Mouse (Mus musculus) right cerebral cortex, postnatal 4 days (tissue): ENCODE measurements around the gene Cwh43.

ENCODE experiments used
- DNase-seq: peaks from one replicate; pipeline ENCODE4 v3.0.0-alpha.2; 2022

The Cwh43 gene

GRCm38 (mm10) chr5:73399768-73400526 is 5.9 kb upstream of the Cwh43 start:
- no peak for DNase-seq

- no peak for DNase-seq
These were observed 4.5 kb upstream of the Cwh43 start for GRCm38 (mm10) chr5:73401341-73401740.

DNA sequence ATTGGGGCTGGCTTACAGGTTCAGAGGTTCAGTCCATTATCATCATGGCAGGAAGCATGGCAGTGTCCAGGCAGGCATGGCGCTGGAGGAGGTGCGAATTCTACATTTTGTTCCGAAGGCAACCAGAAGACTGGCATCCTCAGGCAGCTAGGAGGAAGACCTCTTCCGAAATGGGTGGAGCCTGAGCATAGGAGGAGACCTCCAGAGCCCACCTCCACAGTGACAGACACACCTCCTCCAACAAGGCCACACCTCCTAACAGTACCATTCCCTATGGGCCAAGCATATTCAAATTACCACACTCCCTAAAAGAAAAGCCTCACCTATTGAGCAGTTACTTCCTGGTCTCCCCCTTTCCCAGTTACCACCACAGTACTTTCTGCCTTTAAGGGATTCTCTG is 3.0 kb upstream of the Cwh43 start:
- DNase-seq, result no peak

DNA sequence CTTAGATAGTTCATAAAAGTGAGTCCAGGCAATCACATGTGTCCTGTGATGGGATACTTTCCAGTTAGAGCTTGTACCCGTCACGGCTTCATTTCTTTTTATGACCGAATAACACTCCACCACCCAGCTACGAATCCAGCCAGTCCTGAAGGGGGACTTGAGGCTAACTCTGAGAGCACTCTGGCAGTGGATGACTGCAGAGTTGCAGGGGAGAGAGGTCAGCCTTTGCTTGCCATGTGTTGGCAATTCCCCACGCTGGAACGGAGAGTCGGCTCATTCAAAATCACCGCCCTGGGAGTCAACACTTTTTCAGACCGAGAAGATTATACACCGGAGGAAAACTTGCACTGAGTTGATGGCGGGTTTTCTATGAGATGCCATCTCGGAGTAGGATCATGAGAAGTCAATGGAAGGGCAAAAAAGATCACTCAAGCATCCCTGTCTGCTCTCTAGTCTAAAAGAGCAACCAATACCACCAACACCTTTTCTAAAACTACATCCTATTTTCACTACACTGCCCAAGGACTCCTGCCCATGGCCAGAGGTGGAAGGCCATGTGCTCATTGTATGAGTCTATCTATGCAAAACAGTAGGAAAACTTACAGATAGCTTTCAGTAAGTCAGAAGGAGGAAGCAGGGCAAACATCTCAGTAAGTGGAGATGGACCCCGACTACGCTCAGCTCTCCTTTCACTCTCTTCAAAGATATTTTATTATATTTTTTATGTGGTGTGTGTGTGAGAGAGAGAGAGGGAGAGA is 2.4 kb upstream of the Cwh43 start:
- DNase-seq, result no peak

DNA sequence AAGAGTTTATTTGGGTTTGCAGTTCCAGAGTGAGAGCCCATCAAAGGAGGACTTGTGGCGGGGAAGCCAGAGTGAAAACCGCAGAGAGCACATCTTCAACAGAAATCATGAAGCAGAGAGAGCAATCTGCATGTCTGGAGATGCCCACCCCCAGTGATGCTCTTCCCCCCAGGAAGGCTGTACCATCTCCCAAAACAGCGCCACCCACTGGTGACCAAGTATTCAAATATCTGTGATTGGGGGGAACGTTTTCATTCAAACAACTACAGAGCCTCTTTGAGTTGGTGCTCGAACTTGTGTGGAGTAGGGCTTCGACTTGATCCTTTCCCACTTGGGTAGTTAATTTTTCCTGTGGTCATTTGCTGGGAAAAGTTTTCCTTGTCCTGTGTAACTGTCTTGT is 1.1 kb upstream of the Cwh43 start:
- peak; percentile 30 for DNase-seq

GRCm38 (mm10) chr5:73406861-73407260 is 986 bp downstream of the Cwh43 start:
- DNase-seq, result peak; percentile 26

DNA sequence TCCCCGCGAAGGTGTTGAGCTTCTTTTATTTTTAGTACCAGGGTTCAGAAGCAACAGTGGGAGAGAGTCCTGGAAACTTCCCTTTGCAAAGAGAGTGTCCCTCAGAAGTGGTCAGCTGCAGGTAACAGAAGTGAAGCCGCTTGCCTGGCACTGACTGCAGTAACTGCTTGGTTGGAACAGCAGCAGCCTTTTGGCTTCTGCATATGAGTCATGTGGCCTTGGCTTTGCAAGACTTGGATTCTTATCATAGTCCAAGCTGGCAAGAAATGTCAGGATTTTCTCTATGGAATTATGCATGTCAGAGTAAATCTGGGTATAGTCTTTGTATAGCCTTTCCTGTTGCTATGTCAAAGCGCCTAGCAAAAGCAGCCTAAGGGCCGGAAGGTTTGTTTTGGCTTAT is 4.1 kb downstream of the Cwh43 start:
- no peak for DNase-seq

GRCm38 (mm10) chr5:73411771-73412170 is 5.9 kb downstream of the Cwh43 start:
- DNase-seq, result no peak

GRCm38 (mm10) chr5:73414172-73414571 is 8.3 kb downstream of the Cwh43 start:
- no peak for DNase-seq

- DNase-seq, result no peak
These were observed 13.3 kb downstream of the Cwh43 start for GRCm38 (mm10) chr5:73419045-73419695.

- peak; percentile 39 for DNase-seq
These were observed 20.9 kb downstream of the Cwh43 start for GRCm38 (mm10) chr5:73426824-73427223.

GRCm38 (mm10) chr5:73431581-73431980 is 25.7 kb downstream of the Cwh43 start:
- peak; percentile 86 for DNase-seq

DNA sequence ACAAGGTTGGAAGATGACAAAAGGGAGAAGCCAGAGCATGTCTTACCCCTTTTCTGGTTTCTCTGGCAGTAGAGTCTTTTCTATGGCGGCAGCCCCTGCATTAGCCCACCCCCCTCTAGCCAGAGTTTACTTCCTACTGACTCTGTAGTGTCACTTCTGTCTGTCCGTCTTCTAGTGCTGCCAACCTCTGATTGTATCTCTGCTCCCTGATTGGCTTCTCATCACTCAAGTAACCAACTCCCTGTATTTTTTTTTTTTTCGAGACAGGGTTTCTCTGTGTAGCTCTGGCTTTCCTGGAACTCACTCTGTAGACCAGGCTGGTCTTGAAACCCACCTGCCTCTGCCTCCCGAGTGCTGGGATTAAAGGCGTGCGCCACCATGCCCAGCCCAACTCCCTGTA is 26.9 kb downstream of the Cwh43 start:
- DNase-seq, result no peak

DNA sequence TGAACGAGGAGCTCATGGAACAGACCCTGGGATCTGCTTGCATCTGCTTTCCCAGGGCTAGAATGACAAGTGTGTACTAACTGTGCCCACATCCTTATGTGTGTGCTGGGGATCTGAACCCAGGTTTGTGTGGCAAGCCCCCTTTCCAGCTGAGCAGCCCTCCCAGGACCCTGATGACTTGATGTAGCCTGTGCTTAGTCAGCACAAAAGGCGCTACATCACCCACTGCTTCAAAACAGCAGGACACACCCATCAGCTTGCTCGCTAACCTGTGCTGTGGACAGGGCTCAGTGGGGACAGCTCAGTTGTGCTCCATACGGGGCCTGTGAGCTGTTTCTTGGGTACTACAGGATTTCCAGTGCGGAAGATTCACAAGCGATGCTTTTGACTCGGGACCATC is 28.9 kb downstream of the Cwh43 start:
- DNase-seq, result no peak

GRCm38 (mm10) chr5:73442176-73442575 is 36.3 kb downstream of the Cwh43 start:
- no peak for DNase-seq

GRCm38 (mm10) chr5:73450276-73450675 is 44.4 kb downstream of the Cwh43 start:
- DNase-seq, result no peak

DNA sequence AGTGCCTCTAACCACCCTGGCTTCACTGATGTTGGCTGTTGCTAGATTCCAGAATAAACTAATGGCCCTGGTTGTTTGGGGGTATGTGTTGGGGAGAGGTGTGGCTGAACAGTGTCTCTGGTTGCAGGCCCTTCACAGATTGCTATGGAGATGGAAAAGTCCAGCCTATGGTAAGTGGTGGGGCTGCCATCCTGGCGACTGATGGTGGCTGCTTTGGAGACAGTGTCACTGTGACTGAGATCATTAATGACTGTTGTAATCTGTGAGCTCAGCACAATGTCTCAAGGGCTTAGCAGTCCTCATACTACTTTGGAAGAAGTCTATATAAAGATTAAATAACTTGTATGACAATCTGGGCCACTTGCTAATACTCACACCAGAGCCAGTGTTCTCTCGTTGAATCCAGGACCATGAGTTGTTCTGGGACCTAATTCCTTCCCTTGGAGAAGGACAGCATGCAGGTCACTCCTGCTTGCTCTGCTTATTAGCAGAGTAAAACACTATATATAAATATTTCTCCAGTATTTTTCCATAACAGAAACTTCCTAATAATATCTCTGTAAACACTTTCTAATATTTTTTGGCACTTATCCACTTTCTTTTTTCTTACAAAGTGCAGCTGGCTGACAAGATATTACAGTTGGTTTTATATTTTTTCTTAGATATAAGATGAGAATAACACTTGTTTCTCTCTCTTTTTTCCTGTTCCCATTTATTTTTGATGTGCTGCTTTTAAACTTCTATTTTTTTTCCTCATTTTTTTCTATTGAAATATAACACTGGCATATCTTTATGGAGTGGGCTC is 48.8 kb downstream of the Cwh43 start:
- DNase-seq, result no peak

DNA sequence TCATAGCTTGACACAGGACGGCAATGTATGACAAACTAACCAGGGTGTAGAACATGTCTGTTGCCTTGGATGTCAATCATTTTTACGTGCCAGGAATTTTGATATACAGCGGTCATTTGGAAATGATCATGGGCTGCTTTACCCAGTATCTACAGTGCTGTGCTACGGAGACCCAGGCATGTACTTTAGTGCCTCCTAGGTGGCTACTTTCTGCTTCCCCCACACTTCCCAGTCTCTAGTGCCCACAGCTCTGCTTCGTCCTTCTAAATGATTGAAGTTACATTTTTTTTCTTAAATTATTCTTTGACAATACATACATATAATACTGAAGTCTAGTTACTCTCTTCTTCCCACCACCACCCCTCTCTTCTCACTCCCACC is 49.4 kb downstream of the Cwh43 start:
- no peak for DNase-seq

DNA sequence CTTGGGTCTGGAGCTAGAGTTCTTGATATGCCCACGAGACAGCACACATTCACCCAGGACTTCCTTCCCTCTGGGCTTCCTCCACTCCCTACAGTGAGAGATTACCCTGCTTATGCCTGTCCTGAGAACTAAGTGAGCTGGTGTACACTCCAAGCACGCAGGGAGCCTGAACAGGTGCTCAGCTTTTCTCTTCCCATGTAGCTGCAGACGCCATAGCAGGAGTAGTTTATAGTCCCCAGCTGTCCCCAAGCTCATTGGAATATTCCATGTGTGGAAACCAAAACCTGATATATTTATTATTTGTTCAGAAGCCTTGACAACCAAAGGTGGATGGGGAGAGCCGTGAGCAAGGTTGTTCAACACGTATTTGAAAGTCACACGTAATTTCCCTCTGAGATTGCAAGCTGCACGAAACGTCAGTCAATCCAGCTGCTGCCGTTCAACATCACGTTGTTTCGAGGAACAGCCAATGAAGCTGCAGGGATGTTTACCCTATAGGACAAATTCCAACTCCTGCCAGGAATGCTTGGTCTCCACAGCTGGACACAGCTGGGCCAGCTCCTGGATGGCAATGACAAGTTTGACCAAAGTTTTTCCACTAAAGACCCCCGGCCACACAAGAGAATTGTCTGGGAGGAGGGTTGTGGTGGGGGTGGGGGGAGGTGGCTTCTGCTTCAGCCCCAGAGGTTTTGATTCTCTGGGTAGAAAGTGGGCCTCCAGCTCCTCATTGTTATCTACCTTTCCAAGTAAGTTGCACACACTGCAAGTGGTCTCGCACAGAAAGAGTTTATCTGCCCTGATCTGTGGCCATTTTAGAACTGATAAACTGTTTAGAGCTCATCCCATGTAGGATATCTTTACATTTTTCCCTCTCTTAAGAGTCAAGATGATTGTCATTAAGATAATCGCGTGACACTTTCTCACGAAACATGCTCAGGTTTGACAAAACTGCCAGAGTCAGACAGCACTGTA is 62.9 kb downstream of the Cwh43 start:
- DNase-seq, result no peak

- DNase-seq, result no peak
These were observed 68.8 kb downstream of the Cwh43 start for GRCm38 (mm10) chr5:73474412-73475405.

GRCm38 (mm10) chr5:73480700-73481099 is 74.8 kb downstream of the Cwh43 start, which contains the start of gene Dcun1d4:
Gene Dcun1d4, plus strand, starts transcription at chr5:73481000.
- no peak for DNase-seq
